Mouse (Mus musculus) spleen, adult 12 weeks (tissue): ENCODE measurements around the gene Nccrp1.
"Not testable (repeated sequence)": the region's sequence is repeated elsewhere in the genome, so short reads cannot be mapped to it uniquely, and the experiment has no call there.

ENCODE experiments used
- DNase-seq: peaks from one replicate; pipeline ENCODE4 v3.0.0; 2022; ENCODE audit warnings: low spot score

The Nccrp1 gene

DNA sequence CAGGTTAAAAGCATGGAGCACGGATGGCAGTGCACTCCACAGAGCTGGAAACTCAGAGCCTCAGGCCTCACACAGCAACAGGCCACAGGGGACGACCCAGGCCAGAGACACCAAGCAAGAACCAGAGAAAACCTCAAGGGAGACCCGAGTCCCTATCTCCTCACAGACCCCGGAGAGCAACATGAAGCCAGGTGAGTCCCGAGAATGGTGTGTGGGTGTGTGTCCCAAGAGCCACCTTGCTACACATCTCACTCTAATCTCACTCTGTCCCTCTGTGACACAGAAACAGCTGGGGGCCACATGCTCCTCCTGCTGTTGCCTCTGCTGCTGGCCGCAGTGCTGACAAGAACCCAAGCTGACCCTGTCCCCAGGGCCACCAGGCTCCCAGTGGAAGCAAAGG is 24.5 kb downstream of the Nccrp1 start, which contains the start of gene Ifnl3:
TSS of gene Ifnl3 (plus strand) at position 301 of the 400 bp plus-strand sequence.
- not testable (repeated sequence) for DNase-seq

DNA sequence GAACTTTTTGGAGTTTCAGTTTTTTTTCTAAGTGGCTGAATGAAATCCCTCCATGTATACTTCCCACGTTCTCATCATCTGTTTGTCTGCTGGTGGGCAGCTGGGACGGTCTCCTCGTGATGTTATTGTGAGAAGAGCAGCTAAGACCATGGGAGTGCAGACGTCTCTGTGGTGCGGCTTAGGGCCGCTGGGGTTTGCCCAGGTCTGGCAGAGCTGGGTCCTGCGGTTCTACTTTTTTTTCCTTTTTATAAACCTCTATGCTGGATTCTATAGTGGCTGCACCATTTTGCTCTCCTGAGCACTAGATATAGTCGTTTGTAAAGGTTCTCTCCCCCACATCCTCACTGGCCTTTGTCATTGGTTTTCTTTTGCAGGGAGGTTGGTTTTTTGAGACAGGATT is 35.6 kb downstream of the Nccrp1 start:
- no peak for DNase-seq

DNA sequence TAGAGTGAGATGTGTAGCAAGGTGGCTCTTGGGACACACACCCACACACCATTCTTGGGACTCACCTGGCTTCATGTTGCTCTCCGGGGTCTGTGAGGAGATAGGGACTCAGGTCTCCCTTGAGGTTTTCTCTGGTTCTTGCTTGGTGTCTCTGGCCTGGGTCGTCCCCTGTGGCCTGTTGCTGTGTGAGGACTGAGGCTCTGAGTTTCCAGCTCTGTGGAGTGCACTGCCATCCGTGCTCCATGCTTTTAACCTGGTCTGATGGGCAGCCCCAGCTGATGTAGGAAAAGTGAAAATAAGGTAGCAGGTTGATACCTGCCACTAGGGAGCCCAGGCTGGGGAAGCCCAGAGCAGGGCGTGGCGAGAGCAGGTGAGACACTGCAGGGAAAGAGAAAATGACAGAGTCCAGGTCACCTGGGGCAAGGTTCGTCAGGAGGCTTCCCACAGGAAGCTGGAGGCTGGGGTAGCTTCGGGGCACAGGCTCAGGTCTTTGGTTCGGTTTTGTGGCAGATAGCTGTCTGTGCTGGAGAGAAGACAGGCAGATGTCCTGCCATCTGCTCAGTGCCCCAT is 36.6 kb downstream of the Nccrp1 start, which contains the start of gene Ifnl2:
TSS of gene Ifnl2 (minus strand) at position 51 of the 570 bp plus-strand sequence.
- DNase-seq = not testable (repeated sequence)

DNA sequence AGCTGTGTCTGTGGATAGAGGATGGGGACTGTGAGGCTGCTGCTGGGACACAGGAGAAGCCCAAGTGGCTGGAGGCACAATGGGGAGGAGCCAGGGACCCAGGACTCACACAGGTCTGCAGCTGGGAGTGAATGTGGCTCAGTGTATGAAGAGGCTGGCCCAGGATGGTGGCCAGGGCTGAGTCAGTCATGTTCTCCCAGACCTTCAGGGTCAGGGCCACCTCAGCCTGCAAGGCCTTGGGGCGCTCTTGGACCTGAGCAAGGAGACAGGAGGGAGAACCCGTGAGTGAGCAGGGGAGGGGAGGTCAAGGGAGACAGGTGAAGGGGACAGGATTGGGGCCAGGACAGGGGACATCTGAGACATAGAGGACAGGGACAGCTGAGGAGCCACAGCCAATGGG is 37.9 kb downstream of the Nccrp1 start:
- not testable (repeated sequence) for DNase-seq

DNA sequence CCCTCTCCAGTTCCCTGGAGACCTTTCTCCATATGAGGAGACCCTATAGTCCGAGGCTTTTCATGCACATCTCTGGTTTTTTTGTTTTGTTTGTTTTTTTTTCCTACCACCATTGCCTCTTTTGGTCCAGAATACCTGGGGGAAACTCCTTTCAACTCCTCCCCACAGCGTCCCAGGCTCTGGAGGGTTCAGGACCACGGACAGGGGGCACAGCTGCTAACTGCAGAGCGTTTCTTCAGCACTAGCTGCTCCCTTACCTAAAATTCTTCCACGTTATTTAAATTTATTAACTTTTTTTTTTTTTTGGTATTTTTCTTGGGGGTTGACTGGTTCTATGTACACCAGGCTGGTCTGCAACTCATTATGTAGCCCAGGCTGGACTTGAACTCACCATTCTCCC is 41.5 kb downstream of the Nccrp1 start:
- no peak for DNase-seq

DNA sequence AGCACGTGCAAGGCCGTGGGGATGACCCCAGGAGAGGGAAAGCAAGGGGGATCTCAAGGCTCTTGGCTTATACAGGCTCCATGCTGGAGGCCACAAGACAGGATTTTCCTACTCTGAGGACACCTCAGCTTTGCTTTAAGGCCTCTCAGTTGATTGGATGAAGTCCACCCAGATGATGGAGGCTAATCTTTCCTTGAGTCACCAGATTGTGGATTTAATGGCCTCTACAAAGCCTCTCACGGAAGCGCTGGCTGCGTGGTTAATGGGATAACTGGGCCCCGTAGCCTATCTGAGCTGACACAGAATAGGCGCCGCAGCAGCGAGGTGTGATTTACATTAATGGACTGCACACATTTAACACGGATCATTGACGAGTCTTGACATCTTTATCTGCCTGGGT is 51.6 kb downstream of the Nccrp1 start:
- no peak for DNase-seq
